Mouse (Mus musculus) cerebellum, adult 18-20 months (tissue): ENCODE results near the gene Lmntd1.

Experiments
- DNase-seq, 2 experiments: peaks; one replicate each; pipeline ENCODE4 v3.0.0; 2021

Gene Lmntd1

DNA sequence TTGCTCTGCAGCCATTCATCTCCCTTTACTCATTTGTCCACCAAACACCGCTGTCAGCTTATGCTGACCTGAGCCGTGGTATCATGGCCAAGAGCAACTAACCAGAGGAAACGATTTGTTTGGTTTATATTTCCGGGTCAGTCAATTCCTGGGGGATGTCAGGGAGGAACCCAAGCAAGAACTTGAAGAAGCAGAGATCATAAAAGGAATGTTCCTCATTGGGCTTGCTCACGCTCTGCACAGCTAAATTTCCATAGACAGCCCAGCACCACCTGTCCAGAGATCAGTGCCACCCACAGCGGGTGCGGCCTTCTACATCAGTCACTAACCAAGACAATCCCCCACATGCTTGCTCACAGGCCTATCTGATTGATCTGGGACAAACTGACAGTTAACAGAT is at the start of gene Lmntd1:
Lmntd1 (minus strand) TSS at position 101 of the 400 bp plus-strand sequence.
- no peak for DNase-seq

DNA sequence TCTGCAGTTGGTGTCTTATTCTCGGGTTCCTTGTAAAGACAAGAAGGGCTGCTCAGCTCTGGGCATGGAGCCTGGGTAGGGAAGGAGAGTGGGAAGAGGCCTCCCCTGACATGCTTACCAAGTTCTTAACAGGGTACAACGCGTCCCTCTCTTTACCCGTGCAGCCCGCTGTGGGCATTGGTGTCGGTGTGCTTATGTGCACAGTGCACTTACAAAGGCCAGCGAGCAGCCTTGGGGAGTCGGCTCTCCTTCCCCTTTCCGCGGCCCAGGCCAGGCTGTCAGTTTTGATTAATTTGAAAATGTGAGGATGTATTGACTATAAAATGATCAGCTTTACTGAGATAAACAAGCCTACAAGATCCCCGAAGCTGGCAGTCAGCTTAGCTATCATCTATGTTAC is 46.8 kb upstream of the Lmntd1 start:
- DNase-seq = no peak

DNA sequence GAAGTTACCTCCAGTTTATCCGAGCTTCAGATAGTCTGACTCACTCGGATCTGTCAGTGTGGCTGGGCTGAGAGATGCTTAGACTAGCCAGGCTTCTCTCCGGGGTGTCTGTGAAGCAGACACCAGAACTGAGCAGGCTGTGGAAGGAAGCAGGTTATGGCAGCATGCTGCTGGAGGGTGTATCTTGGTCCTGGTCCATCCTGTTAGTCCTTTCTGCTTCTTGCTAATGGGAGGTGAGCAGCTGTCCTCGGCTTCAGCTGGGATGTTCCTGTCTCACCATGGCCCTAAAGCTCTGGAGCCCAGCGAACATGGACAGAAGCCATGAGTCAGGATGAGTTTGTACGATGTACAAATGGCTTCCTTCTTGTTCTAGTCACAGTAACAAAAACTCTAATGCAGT is 45.0 kb upstream of the Lmntd1 start:
- DNase-seq = no peak

DNA sequence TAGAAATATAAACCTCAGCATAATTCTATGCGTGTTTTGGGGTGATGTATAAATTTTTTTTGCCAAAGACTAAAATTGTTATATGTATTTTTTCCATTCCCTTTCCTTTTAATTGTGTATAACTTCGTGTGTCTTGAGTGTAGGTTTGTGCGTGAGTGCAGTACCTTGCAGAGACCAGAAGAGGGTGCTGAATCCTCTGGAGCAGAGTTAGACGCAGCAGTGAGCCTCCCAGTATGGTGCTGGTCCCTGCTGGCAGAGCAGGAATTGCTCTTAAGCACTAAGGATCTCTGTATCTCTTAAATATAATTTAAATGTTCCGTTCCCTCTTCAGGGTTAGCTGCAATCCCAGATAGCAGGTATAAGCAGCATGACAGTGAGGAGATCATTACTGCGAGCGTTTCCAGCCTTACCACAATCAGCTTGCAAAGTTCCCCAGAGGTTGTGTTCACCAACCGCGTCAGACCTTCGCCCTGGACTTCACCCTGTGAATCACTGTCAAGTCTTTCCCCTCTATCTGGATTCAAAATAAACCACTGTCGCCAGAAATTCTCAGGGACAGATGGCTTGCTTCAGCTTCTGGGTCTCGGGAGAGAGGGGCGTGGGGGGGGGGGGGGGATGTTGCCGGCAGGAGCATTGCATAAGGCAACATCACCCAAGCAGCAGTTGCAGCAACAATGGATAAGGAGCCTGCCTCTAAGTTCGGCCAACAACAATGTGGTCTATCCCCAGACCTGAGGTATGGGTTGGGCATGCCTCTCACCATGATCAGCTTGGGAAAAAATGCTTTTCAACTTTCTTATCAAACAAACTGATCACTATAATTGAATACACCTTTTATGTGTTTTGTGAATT is 42.8 kb upstream of the Lmntd1 start:
- DNase-seq = no peak

DNA sequence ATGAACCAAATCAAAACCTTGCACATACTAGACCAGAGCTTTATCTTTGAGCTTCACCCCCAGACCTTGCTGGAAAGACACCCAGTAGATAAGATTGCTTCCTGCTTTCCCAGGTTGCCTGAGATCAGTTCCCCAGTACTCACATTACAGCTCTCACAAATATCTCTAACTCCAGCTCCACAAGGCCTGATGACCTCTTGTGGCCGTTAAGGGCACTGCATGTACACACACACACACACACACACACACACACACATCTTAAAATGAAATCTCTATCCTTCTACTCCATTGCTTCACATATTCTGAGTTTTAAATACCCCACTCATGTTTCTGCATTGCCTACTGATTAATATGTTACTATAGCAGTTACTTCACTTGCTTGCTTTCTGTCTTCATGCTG is 41.6 kb upstream of the Lmntd1 start:
- no peak for DNase-seq

DNA sequence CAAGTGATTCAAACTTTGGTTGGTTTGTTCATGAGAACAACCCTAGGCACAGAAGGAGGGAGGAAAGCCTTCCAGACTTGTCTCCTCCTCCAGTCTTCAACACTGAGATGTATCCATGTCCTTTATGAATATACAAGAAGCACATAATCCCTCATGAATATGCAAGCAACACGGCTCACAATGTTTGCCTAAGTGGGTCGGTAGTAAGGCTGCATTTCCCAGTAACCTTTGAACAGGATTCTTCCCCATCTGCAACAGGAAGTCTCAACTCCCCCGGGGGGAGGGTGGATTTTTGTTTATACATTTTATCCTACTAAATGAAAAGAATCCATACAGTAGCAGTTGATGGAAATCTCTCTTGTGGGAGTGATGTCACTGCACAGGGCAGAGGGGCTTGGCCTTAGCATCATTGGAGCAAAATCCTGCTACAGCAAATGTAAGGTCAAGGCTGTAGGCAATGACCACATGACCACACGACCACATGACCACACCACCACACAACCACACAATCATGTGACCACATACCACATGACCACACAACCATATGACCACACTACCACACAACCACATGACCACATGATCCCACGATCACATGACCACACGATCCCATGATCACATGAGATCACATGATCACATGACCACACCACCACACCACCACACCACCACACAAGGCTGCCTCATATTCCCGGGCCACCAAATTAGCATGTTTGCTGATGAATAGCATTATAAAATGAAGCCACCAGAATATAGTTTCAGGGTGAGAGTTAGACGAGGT is 40.1 kb upstream of the Lmntd1 start:
- DNase-seq = no peak

DNA sequence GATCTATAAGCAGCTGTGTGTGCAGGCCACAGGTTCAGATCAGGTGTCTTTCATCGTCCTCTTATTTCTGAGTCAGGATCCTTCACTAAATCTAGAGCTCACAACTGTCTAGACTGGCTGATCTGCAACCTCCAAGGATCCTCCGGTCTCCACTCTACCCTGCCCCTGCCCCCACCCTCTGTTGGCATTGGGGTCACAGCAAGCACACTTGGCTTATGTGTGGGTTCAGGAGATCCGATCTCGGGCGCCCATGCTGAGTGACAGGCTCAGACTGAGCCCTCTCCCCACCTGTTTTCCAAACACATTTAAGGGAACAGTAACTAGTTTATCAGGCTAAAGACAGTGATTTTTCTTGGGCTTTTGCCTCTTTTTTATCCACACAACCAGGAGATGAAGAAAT is 39.5 kb upstream of the Lmntd1 start:
- no peak for DNase-seq

DNA sequence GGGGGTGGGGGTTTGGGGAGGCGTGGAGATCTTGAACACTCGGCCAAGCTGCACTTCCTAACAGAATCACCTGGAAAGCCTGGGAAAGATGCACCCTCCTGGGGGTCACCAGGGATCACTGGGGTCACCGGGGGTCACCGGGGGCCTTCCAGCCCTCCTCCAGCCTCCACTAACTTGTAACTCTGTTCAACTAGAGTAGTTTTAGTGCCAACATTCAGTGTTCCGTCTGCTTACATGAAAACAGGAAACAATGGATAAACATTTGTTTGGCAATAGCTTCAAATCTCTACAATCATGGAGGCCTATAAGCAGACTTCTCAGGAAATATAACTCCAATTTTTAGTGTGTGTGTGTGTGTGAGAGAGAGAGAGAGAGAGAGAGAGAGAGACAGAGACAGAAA is 38.9 kb upstream of the Lmntd1 start:
- DNase-seq = no peak

DNA sequence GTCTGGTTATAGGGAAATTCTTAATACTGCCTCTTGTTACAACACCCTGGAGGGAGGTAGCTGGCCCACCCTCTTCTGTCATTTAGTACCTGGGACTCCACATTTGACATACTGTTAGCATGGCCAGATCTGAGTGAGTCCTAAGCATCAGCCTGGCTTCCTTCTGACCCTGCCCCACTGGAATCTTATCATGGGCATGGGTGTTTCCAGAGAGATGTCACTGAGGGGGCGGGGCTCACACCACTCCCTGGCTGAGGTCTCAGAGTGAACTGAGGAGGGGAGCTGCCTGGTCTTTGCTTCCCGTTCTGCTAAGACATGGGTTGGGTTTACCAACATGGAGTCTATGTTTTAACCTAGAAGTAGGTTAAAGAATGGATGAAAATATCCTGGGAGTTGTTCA is 37.9 kb upstream of the Lmntd1 start:
- no peak for DNase-seq

DNA sequence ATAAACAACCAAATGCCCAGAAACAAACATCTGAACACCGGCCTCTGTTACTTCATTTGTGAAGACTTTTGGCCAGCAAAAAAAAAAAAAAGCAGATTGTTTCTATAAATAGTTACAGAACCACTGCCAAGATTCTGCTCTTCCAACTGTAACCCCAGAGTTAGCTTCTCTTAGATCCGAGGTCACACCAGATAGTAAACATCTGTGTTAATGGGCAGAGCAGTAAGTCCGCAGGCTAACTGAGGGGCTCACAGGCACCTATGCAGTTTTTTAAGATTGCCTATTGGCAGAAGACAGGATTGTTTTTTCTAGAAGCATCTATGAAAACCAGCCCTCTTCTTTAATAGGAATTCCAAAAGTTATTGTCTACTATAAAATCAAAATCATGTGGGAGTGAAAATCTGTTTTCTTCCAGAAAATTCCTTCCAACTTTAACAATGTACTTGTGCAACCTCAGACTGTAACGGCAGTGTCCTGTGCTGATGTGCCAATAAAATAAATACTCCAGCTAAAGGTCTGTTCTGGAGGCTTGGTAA is 26.9 kb upstream of the Lmntd1 start:
- no peak for DNase-seq

DNA sequence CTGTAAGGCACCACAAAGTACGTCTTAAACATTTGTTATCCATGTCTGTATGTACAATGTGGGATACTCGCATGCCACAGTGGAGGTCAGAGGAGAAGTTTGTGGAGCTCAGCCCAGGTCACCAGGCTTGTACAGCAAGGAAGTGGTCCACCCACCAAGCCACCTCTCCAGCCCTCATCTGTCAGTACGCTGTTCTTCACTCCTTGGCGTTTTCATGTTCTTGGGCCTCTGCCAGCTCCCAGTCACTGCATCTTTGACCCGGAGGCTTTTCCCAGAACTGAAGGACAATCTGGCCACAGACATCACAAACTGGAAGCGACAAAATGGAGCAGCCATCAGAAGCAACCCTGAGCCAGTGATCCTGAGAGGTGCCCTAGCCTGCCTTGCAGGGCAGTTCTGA is 24.1 kb upstream of the Lmntd1 start:
- DNase-seq = no peak

DNA sequence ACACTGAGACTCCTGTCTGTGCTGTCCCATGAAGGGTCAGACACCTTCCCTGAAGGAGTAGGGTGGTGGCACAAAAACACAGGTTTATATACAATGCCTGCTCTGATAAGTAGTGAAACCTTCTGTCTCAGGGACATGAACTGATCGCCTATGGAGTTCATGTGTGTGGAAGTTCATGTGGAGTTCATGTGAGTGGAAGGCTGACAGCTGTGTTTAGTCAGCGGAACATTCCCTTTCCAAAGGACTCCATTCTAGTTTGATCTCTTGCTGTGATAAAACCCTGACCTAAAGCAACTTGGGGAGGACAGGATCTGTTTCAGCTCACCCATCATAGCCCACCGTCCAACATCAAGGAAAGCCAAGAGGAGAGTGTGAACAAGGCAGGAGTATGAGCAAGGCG is 22.6 kb upstream of the Lmntd1 start:
- DNase-seq = no peak

DNA sequence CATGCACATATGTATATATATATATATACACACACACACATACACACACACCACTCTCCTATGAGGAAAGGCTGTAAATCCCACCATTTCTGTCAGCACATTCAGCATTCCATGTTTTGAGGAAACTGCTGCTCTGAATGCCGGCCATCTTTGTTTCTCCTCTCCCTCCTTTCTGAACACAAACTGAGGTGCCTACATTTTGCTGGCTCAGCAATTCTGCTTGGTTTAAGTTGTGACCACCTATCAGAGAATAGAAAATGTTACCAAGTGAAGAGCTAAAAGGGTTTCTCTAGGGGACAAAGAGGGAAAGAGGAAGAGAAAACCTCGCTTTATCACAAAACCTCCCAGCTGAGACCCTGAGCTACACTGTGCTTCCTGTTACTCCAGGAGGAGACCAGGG is 20.3 kb upstream of the Lmntd1 start:
- DNase-seq = no peak

DNA sequence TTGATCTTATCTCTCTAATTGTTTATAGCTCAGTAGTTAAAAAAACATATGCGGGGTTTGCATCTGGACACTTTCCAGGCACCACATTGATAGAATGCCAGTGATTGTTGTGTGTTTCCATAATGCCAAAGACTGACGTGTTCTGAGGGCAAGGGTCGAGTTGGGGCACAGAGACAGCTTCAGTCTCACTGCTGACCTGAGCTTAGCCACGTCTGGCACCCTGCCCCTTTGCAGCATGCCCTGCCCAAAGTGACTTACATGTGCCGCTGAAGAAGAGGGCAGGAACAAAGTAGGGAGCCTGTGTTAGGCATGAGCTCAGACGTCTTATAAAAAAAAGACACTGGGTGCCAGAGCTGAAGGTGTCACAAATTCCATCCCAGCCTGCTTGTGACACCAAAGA is 16.1 kb upstream of the Lmntd1 start:
- no peak for DNase-seq

DNA sequence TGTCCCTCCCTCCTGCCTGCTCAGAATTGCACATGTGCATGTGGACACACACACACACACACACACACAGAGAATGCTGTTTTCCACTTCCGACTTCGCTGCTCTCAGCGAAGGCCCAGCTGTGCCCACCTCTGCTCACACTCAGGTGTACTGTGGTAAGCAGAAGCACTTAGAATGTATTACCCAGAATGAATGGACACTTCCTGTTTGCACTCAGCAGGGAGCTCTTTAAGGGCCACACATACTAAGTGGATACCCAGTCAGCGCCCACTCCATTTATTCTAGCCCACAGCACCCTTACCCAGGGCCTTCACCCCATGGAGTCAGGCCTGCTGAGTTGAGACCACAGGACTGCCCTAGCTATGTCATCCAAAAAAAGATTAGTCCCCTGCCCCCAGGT is 9.0 kb upstream of the Lmntd1 start:
- DNase-seq = no peak

DNA sequence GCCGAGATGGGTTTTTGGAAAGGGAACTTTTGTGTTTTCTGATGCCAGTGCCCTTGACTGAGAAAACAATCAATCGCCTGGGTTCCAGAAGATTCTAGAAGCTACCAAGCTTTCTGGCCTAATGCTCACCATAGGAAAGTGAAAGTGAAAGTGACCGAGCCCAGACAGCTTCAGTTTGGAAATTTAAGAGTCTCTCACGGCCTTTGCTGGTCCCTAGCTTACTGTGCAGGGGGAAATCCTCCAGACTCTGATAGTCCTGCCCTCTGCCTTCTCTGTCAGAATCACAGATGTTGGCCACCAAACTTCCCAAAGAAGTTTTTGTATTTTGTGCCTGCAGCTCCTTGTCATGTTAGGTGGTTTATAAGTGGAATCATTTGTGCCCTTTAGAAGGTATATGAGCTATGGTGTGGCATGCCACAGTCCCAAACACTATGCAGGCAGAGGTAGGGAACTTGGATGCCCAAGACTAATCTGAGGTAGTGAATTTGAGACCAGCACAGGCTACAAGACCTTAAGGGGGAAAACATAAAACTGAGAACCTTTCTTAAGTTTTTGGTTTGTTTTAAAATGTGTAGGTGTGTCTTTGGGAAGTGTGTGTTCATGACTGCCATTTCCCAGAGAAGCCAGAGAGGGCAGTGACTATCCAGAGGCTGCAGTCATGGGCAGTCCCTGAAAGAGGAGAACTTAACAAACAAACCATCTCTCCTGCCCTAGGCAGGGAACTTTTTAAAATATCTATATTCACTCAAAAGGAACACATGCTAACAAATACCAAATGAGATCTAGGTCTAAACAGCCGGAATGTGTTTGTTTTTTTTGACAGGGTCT is 2.5 kb upstream of the Lmntd1 start:
- no peak for DNase-seq

DNA sequence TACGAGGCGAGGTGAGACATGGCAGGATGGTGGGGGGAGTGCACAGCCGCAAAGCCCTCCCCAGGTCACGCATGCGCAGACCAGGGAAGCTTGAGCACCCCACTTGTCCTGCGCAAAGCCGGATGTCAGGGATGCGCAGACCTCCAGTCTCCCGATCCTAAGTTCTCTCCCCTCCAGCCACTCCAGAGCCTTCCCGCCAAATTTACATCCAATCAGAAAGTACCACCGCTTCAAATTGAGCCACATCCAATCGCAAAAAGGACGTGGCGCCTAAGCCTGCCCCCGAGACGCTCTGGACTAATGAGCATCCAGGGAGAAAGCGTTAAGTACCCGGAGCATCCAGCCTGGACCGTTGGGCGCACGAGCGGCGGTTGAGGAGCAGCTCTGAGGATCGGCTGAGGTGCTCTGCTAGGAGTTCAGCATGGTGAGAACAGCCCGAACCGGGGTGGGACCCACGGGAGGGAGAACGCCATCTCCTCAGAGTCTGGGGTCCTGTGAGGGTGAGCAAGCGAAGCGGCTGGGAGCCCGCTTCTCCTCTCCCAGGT is 1.6 kb upstream of the Lmntd1 start, which contains the start of gene Tuba3b:
Tuba3b (plus strand) TSS at position 92 of the 545 bp plus-strand sequence.
- no peak for DNase-seq

DNA sequence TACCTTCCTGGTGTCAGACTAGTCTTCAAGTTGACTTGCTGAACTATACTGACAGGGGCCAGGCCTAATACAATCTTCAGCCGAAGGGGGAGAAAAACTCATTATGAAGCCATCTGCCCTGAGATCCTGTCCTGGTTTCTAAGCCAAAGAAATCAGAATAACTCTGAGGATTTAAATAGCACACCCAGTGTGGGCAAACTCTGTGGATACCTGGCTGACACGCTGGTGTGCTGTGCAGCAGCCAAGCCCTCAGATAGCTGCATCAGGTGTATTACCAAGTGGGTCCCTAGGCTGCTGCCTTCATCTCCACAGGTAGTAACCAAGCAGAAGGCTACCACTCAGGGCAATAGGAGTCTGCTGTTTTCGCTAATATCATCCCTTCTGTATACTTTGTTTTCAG is 1.5 kb downstream of the Lmntd1 start:
- DNase-seq = peak; percentile 54 to 64

DNA sequence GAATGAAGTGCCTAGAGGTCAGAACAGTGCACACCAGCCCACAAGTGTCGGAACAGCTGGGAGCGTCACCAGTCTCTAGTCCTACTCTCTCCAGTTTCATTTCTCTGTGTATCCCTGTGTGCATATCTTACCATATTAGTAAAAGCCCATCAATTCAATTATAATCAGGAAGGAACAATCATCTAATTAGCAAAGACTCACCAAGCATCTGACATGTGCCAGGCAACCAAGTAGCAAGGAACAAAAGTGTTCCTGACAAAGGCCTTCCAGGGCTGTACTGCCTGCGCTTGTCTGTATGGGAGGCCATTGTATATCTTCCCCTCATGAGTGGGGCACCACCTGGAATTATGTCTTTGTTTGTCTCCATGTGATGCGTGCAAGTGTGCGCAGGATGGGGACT is 3.2 kb downstream of the Lmntd1 start:
- no peak for DNase-seq

DNA sequence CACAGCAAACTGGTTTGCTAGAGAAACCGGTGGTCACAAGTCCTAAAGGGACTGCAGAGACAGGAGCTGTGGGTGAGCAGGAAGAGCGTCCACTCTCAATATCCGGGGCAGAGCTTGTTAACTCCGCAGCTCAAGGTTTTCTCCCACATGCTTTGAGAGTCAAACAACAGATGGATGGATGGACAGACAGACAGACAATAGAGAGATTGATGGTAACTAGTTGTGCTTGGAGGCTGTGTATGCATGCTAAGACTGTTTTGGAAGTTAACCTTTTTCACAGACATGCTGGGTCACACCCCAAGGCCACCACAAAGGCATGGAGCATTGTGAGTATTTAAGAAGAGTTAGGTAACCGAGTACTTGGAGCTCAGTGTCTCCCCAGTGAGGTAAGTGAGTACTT is 5.4 kb downstream of the Lmntd1 start:
- no peak for DNase-seq

DNA sequence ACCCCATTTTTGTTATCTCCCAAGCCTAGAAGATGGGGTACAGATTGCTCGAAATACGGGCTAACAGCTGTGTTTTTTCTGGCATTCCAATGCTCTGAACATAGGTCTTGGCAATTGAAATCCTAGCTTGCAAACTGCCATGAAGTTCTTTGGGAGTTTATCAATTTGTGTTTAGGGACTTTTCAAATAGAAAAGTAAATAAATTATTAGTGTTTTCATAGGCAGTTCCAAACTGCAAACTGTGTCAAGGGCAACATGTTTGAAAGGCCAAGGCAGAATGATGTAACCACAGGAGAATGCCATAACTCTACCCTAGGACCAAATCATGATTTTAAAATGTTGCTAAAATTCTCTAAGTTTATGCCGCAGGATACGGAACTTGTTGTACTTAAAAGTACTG is 6.4 kb downstream of the Lmntd1 start:
- DNase-seq = no peak

DNA sequence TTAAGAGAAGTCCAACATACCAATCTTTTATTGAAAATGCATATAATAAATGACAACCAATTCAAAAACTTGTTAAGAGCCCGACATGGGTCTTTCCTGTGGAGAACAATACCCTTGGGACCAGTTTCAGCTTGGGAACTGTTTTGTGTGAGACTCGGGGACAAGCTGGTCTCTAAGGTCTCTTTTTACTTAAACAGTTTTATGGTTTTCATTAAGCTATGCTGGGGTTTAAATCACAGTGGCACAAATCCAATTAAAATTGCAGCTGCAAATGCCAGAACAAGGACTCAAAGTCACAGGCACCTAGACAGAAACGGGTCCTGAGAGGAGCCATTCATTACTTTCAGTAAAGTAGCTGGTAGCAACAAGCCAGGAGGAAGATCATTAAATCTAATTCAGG is 8.9 kb downstream of the Lmntd1 start:
- no peak for DNase-seq

DNA sequence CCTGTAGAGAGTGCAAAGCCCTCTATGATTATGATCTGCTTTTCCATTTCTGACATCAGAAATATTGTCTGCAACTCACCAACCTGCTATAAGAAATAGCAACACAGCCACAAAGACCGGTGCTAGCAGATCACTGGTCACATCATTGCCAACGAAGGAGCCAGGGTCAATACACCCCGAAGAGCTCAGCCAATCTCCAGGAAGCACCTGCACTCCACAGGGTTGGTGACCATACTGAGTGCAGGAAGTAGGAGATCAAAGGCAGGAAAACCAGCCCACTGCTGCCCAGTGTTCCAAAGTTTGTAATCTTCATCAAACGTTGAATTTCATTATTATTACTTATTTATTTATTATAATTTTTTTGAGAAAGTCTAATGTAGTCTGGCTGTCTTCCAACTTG is 9.5 kb downstream of the Lmntd1 start:
- no peak for DNase-seq
